Mouse (Mus musculus): ENCODE results near the gene Ddah1. TPM values are rescaled to one million over a fixed set of nuclear protein-coding genes. Genes with fewer than 3 reads are reported as not detected.
"Not testable (repeated sequence)": the region's sequence is repeated elsewhere in the genome, so short reads cannot be mapped to it uniquely, and the experiment has no call there.

Gene Ddah1
- polyA plus RNA-seq, 1 experiment, result 20.7 TPM

GRCm38 (mm10) chr3:145864033-145864712, 105.7 kb downstream of the Ddah1 start:
- DNase-seq, result no peak

GRCm38 (mm10) chr3:145864713-145865233, 106.3 kb downstream of the Ddah1 start:
- 62% methylated on average over 7 of the region's 10 CpGs for WGBS
- no peak for DNase-seq

More at GRCm38 (mm10) chr3:145864033-145864712, 105.7 kb downstream of the Ddah1 start:
- no peak for TF ChIP-seq CTCF (IDR thresholded peaks at IDR 0.05; ENCODE audit: insufficient read depth, low read length)
- Histone ChIP-seq H3K4me1 (ENCODE audit: control insufficient read depth, insufficient read depth, low read length) (peaks cover 5% of the 10 kb centered on the region), H3K4me3 (replicated peaks; ENCODE audit: extremely low read depth, low read depth, low read length) (no peak overlapping the region)
- 41% methylated on average over 8 of the region's 8 CpGs for WGBS

GRCm38 (mm10) chr3:145872680-145873079, 114.2 kb downstream of the Ddah1 start:
- 91% methylated on average over 9 of the region's 9 CpGs for WGBS
- no peak for DNase-seq
- Histone ChIP-seq H3K4me3 (replicated peaks; ENCODE audit: extremely low read depth, low read depth, low read length) (no peak overlapping the region), H3K4me1 (ENCODE audit: control insufficient read depth, insufficient read depth, low read length) (no peaks in the 10 kb centered on the region)
- TF ChIP-seq CTCF (IDR thresholded peaks at IDR 0.05; ENCODE audit: insufficient read depth, low read length), result no peak
- TF ChIP-seq POLR2A (IDR thresholded peaks at IDR 0.05; ENCODE audit: borderline replicate concordance, extremely low read depth, low read depth, low read length), result no peak

More at GRCm38 (mm10) chr3:145864713-145865233, 106.3 kb downstream of the Ddah1 start:
- TF ChIP-seq CTCF (IDR thresholded peaks at IDR 0.05; ENCODE audit: insufficient read depth, low read length), result no peak
- no peak for TF ChIP-seq POLR2A (IDR thresholded peaks at IDR 0.05; ENCODE audit: borderline replicate concordance, extremely low read depth, low read depth, low read length)
- H3K4me1 ChIP-seq (ENCODE audit: control insufficient read depth, insufficient read depth, low read length), result peaks cover 5% of the 10 kb centered on the region
- no peak overlapping the region for H3K4me3 ChIP-seq (replicated peaks; ENCODE audit: extremely low read depth, low read depth, low read length)

GRCm38 (mm10) chr3:145873271-145873670, 114.8 kb downstream of the Ddah1 start:
- no peaks in the 10 kb centered on the region for H3K4me1 ChIP-seq (ENCODE audit: control insufficient read depth, insufficient read depth, low read length)
- 92% methylated on average over 1 of the region's 1 CpGs for WGBS
- no peak for TF ChIP-seq POLR2A (IDR thresholded peaks at IDR 0.05; ENCODE audit: borderline replicate concordance, extremely low read depth, low read depth, low read length)
- TF ChIP-seq CTCF (IDR thresholded peaks at IDR 0.05; ENCODE audit: insufficient read depth, low read length), result no peak
- no peak for DNase-seq
- H3K4me3 ChIP-seq (replicated peaks; ENCODE audit: extremely low read depth, low read depth, low read length), result no peak overlapping the region

- no peaks in the 10 kb centered on the region for H3K4me1 ChIP-seq (ENCODE audit: control insufficient read depth, insufficient read depth, low read length)
- 75% methylated on average over 4 of the region's 4 CpGs for WGBS
- no peak for TF ChIP-seq POLR2A (IDR thresholded peaks at IDR 0.05; ENCODE audit: borderline replicate concordance, extremely low read depth, low read depth, low read length)
- TF ChIP-seq CTCF (IDR thresholded peaks at IDR 0.05; ENCODE audit: insufficient read depth, low read length), result no peak
- no peak for DNase-seq
- no peak overlapping the region for H3K4me3 ChIP-seq (replicated peaks; ENCODE audit: extremely low read depth, low read depth, low read length)
Observed at GRCm38 (mm10) chr3:145874126-145874525, 115.7 kb downstream of the Ddah1 start.

- no peak for TF ChIP-seq POLR2A (IDR thresholded peaks at IDR 0.05; ENCODE audit: borderline replicate concordance, extremely low read depth, low read depth, low read length)
- TF ChIP-seq CTCF (IDR thresholded peaks at IDR 0.05; ENCODE audit: insufficient read depth, low read length), result no peak
- no peak for DNase-seq
- WGBS, result 64% methylated on average over 11 of the region's 11 CpGs
- no peaks in the 10 kb centered on the region for H3K4me1 ChIP-seq (ENCODE audit: control insufficient read depth, insufficient read depth, low read length)
- no peak overlapping the region for H3K4me3 ChIP-seq (replicated peaks; ENCODE audit: extremely low read depth, low read depth, low read length)
Observed at GRCm38 (mm10) chr3:145876120-145876519, 117.6 kb downstream of the Ddah1 start.

GRCm38 (mm10) chr3:145878867-145879266, 120.4 kb downstream of the Ddah1 start:
- WGBS, result 94% methylated on average over 14 of the region's 14 CpGs
- H3K4me3 ChIP-seq (replicated peaks; ENCODE audit: extremely low read depth, low read depth, low read length); H3K4me1 ChIP-seq (ENCODE audit: control insufficient read depth, insufficient read depth, low read length); DNase-seq: not testable (repeated sequence)

GRCm38 (mm10) chr3:145880335-145880734, 121.9 kb downstream of the Ddah1 start:
- DNase-seq, result no peak
- Histone ChIP-seq H3K4me1 (ENCODE audit: control insufficient read depth, insufficient read depth, low read length) (no peaks in the 10 kb centered on the region), H3K4me3 (replicated peaks; ENCODE audit: extremely low read depth, low read depth, low read length) (no peak overlapping the region)
- no peak for TF ChIP-seq CTCF (IDR thresholded peaks at IDR 0.05; ENCODE audit: insufficient read depth, low read length)
- TF ChIP-seq POLR2A (IDR thresholded peaks at IDR 0.05; ENCODE audit: borderline replicate concordance, extremely low read depth, low read depth, low read length), result no peak
- WGBS, result 90% methylated on average over 1 of the region's 1 CpGs

- no peak for DNase-seq
- no peak overlapping the region for H3K4me3 ChIP-seq (replicated peaks; ENCODE audit: extremely low read depth, low read depth, low read length)
- TF ChIP-seq POLR2A (IDR thresholded peaks at IDR 0.05; ENCODE audit: borderline replicate concordance, extremely low read depth, low read depth, low read length) (no peak), CTCF (IDR thresholded peaks at IDR 0.05; ENCODE audit: insufficient read depth, low read length) (no peak)
- H3K4me1 ChIP-seq (ENCODE audit: control insufficient read depth, insufficient read depth, low read length), result peaks cover 2% of the 10 kb centered on the region; the same call in 1 of the 2 replicates
- 87% methylated on average over 15 of the region's 15 CpGs for WGBS
Observed at GRCm38 (mm10) chr3:145882076-145882874, 123.8 kb downstream of the Ddah1 start.

- peaks cover 4% of the 10 kb centered on the region for H3K4me1 ChIP-seq (ENCODE audit: control insufficient read depth, insufficient read depth, low read length)
- 53% methylated on average over 2 of the region's 2 CpGs for WGBS
- TF ChIP-seq POLR2A (IDR thresholded peaks at IDR 0.05; ENCODE audit: borderline replicate concordance, extremely low read depth, low read depth, low read length), result no peak
- no peak for TF ChIP-seq CTCF (IDR thresholded peaks at IDR 0.05; ENCODE audit: insufficient read depth, low read length)
- no peak overlapping the region for H3K4me3 ChIP-seq (replicated peaks; ENCODE audit: extremely low read depth, low read depth, low read length)
- no peak for DNase-seq
Observed at GRCm38 (mm10) chr3:145883233-145883632, 124.8 kb downstream of the Ddah1 start.
